Mouse (Mus musculus) splenic B cell, adult 2 months (primary cell): ENCODE data around the gene Triml2.

ENCODE experiments used
- DNase-seq: peaks from one replicate; pipeline ENCODE4 v3.0.0-alpha.2; 2011; ENCODE audit warnings: low read depth, low spot score
- H3K27me3 ChIP-seq: 2 replicates; pipeline ENCODE4 v1.6.1; 2012; ENCODE audit warnings: mild to moderate bottlenecking, low read length, moderate library complexity, mixed read lengths; ENCODE audit not compliant: control insufficient read depth, poor library complexity, insufficient read depth, severe bottlenecking
- H3K36me3 ChIP-seq: 2 replicates; pipeline ENCODE4 v1.6.1; 2012; ENCODE audit warnings: mild to moderate bottlenecking, low read length, moderate library complexity, mixed read lengths; ENCODE audit not compliant: control insufficient read depth, poor library complexity, insufficient read depth, severe bottlenecking

Gene Triml2

DNA sequence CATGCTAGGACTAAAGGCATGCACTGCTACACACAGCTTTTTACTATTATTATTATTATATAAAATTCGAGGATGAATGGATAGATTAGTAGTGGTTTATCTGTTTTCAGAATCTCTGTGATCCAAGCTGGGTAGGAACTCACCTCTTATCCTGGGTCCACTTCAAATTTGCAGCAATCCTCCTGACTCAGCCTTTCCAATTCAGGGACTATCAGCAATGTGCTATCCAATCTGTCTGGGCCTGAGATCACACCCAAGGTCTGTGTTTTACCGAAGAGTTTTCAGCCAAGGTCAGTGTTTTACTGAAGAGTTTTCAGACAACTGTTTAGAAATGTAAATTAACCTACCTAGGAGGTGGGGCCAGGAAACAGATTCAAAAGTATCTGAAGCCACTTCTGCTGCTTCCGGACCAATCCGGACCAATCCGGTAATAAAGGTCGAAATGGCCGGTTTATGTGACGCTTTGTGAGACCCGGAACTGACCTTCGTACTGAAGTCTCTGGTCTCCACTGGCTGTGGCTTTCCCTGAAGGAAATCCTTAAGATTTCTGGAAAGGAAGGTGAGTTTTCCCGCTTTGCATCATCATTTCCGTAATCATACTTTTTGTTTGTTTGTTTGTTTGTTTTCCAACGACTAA, at the start of gene Triml2:
Gene Triml2 (plus strand): TSS at position 488 of the 637 bp plus-strand sequence.
- DNase-seq = no peak
- Histone ChIP-seq H3K36me3 (no peaks in the 10 kb centered on the region), H3K27me3 (no peaks in the 10 kb centered on the region)

DNA sequence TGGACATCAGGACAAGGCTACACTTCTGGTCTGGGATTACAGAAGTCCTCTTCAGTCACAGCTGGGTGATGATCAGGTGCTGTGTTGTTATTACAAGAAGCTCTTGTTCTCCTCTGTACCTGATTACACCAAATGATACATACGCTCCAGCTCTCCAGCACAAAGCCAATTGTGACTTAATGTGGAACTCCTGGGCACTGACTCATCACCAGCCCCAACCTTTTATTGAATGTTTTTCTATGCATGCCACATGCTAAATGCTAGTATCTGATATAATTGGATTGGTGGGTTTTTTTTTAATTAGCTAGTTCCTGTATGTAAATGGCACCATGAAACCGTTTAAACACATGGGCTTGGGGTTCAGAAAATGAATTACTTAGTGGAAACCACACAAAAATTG, 39.0 kb upstream of the Triml2 start, which contains the start of gene Triml1:
Gene Triml1 (minus strand): TSS at position 101 of the 400 bp plus-strand sequence.
- DNase-seq = no peak
- no peaks in the 10 kb centered on the region for H3K36me3 ChIP-seq
- no peaks in the 10 kb centered on the region for H3K27me3 ChIP-seq

GRCm38 (mm10) chr8:43149307-43149706, 31.0 kb upstream of the Triml2 start:
- Histone ChIP-seq H3K27me3 (no peaks in the 10 kb centered on the region), H3K36me3 (no peaks in the 10 kb centered on the region)
- no peak for DNase-seq

GRCm38 (mm10) chr8:43163255-43163654, 17.1 kb upstream of the Triml2 start:
- DNase-seq = no peak
- Histone ChIP-seq H3K27me3 (no peaks in the 10 kb centered on the region), H3K36me3 (no peaks in the 10 kb centered on the region)

DNA sequence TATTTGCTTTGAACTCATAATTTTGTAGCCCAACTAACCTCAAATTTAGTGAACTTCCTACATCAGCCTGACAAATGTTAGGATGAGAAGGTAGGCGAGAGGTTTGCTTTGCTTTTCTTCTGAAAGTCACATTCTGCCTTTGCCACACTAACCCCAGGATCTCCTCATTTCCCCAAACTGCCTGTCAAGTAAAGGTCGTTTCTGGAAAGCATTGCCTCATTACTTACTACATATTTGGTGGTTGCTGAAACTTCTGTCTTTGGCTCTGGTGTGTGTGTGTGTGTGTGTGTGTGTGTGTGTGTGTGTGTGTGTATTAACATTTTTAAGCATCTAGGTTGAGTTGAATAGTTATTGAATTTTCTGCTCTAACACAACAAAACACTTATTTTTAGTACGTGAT, 15.9 kb upstream of the Triml2 start:
- H3K27me3 ChIP-seq = no peaks in the 10 kb centered on the region
- DNase-seq = no peak
- H3K36me3 ChIP-seq = no peaks in the 10 kb centered on the region

DNA sequence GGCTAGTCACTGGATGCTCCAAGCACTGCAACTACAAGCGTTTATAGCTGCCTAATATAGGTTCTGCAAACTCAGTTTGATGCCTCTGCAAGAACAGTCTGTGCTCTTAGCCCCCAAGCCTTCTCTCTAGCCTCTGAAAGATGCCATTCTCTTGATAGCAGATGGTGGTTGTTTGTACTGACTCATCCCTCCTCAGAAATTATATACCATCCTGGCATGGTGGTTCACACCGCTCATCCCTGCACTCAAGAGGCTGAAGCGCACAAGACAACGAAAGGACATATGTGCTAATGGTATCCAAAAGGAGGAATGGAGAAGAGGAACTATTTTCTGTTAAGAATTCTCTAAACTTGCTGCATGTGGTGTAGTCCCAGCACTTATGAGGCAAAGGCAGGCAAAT, 12.3 kb upstream of the Triml2 start:
- no peak for DNase-seq
- no peaks in the 10 kb centered on the region for H3K27me3 ChIP-seq

GRCm38 (mm10) chr8:43169249-43169755, 11.0 kb upstream of the Triml2 start:
- Histone ChIP-seq H3K36me3 (no peaks in the 10 kb centered on the region), H3K27me3 (no peaks in the 10 kb centered on the region)
- no peak for DNase-seq

More for the DNA sequence above, 12.3 kb upstream of the Triml2 start:
- H3K36me3 ChIP-seq = no peaks in the 10 kb centered on the region

DNA sequence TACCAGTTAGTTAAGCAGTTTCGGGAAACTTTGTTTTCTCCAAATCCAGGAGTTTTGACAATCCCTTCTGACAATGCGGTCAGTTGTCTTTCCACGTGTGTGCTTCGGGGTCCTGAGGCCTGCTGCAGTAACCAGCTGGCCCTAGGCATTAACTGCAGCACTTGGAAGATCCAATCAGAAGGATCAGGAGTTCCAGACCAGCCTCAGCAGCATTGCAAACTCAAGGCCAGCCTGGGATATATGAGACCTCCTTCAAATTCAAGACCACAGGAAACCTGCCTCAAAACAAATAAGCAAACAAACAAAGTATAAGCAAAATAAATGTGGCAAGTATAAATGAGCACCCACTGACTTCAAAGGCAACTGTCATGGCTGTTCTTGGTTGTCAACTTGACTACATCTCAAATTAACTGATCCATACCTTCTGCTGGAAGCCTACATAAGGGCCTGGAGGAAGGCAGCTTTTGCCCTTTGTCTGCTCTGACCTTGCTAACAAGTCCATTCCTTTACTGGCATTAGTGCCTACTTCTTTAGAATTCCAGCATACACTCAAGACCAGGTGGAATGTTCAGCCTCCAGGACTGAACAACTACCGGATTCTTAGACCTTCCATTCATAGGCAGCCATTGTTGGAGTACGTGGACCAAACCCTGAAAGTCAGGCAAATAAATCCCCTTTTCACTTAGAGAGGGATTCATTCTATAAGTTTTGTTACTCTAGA, 3.4 kb upstream of the Triml2 start:
- no peak for DNase-seq
- Histone ChIP-seq H3K36me3 (no peaks in the 10 kb centered on the region), H3K27me3 (no peaks in the 10 kb centered on the region)

- Histone ChIP-seq H3K27me3 (no peaks in the 10 kb centered on the region), H3K36me3 (no peaks in the 10 kb centered on the region)
- no peak for DNase-seq
Observed at GRCm38 (mm10) chr8:43178263-43178662, 2.1 kb upstream of the Triml2 start.

- Histone ChIP-seq H3K27me3 (no peaks in the 10 kb centered on the region), H3K36me3 (no peaks in the 10 kb centered on the region)
- no peak for DNase-seq
Observed at GRCm38 (mm10) chr8:43179189-43179588, 1.2 kb upstream of the Triml2 start.

- H3K36me3 ChIP-seq = no peaks in the 10 kb centered on the region
- no peak for DNase-seq
- H3K27me3 ChIP-seq = no peaks in the 10 kb centered on the region
Observed at GRCm38 (mm10) chr8:43182281-43182680, 1.9 kb downstream of the Triml2 start.

DNA sequence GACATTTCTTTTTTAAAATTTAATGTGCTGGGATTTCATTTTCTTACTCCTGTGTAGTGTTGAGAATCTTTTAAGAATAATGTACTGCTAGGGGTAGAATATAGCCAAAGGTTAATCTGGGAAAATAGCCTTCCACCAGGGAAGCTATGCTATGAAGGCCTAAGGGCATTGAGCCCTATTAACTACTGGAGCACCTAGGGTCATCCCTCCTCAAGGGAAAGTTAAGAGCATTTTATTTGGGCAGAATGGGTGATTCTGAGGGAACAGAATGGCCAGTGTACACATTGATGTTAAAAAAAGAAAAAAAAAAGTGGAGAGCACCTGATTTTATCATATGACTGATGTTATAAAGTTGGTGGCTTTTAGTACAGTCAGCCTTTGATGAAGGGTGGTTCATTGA, 35.2 kb downstream of the Triml2 start:
- H3K36me3 ChIP-seq = no peaks in the 10 kb centered on the region
- H3K27me3 ChIP-seq = no peaks in the 10 kb centered on the region
- DNase-seq = no peak

DNA sequence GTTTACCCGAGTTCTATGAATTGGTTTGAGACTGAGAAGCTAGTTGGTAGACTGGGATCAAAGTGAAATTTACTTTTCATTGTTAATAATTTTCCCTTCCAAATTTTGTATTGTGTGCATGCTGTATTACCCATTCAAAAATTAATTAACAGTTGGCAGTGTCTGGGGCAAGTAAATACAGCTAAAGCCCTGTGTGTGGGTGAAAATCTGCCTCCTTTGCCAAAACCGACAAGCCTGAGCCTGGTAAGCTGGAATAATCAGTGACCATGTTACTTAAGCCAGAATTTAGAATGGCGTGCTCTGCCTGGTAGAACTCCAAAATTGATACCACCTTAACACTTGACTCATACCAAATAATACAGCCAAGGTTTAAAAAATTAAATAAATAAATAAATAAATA, 63.0 kb downstream of the Triml2 start:
- no peak for DNase-seq
- Histone ChIP-seq H3K27me3 (no peaks in the 10 kb centered on the region), H3K36me3 (no peaks in the 10 kb centered on the region)
